Mouse (Mus musculus) forebrain, embryonic 14.5 days (tissue): ENCODE results near the gene Map1s. TPM values are rescaled to one million over a fixed set of nuclear protein-coding genes. Genes with fewer than 3 reads are reported as not detected.
"Not testable (repeated sequence)": the region's sequence is repeated elsewhere in the genome, so short reads cannot be mapped to it uniquely, and the experiment has no call there.

Experiments used
- ATAC-seq: fragments of 200-750 bp; cut with Nextera tagmentation; 2 replicates; pipeline ENCODE4 v1.8.0; 2017; ENCODE audit warnings: mild to moderate bottlenecking, moderate library complexity
- DNase-seq: peaks from one replicate; pipeline ENCODE4 v3.0.0-alpha.2; 2015; ENCODE audit warnings: low spot score
- H3K27ac ChIP-seq: fragments of 300-500 bp; sonication (generic); 2 replicates; pipeline ENCODE4 v1.5.1; 2014; ENCODE audit warnings: low read depth, mild to moderate bottlenecking, control low read depth, low read length, moderate library complexity
- H3K27me3 ChIP-seq: fragments of 300-500 bp; sonication (generic); replicated peaks from 2 replicates; pipeline ENCODE4 v1.6.1; 2014; ENCODE audit warnings: low read length, control low read depth, mixed read lengths; ENCODE audit not compliant: control insufficient read depth, insufficient read depth
- H3K36me3 ChIP-seq: fragments of 300-500 bp; sonication (generic); 2 replicates; pipeline ENCODE4 v1.6.1; 2014; ENCODE audit warnings: low read length, control low read depth; ENCODE audit not compliant: control insufficient read depth, insufficient read depth
- H3K4me1 ChIP-seq: fragments of 300-500 bp; sonication (generic); 2 replicates; pipeline ENCODE4 v1.6.1; 2014; ENCODE audit warnings: antibody characterized with exemption, low read length, control low read depth; ENCODE audit not compliant: control insufficient read depth, insufficient read depth
- H3K4me2 ChIP-seq: fragments of 300-500 bp; sonication (generic); 2 replicates; pipeline ENCODE4 v1.6.1; 2014; ENCODE audit warnings: mild to moderate bottlenecking, control low read depth, low read length
- H3K4me3 ChIP-seq: fragments of 300-500 bp; sonication (generic); 2 replicates; pipeline ENCODE4 v1.5.1; 2014; ENCODE audit warnings: low read depth, low read length, control low read depth
- H3K9ac ChIP-seq: fragments of 300-500 bp; sonication (generic); 2 replicates; pipeline ENCODE4 v1.6.1; 2014; ENCODE audit warnings: mild to moderate bottlenecking, low read length, control low read depth, moderate library complexity
- H3K9me3 ChIP-seq: fragments of 300-500 bp; sonication (generic); replicated peaks from 2 replicates; pipeline ENCODE4 v1.6.1; 2016; ENCODE audit warnings: low read length, control low read depth, mixed read lengths; ENCODE audit not compliant: control insufficient read depth
- WGBS: fragments of 180-500 bp; shearing (Covaris S2); extraction: QIAGEN DNeasy Blood & Tissue Kit; methylation state at CpG from one replicate; pipeline ENCODE4 v1.1.7; 2014; 5-methylcytosine and 5-hydroxymethylcytosine counted together
- polyA plus RNA-seq: library from polyadenylated mRNA; unstranded; fragments of >200 nt; fragmentation: Nextera tagmentation; extraction: Ambion mirVana; gene quantifications from 2 replicates; pipeline ENCODE4 v1.2.1, GENCODE M21; 2014

The Map1s gene
- polyA plus RNA-seq, 1 experiment from 2014 or later, result 33.9 TPM

- peaks cover 35% of the 10 kb centered on the region for H3K36me3 ChIP-seq
Measured at GRCm38 (mm10) chr8:70894771-70895545, 10.8 kb upstream of the Map1s start.

GRCm38 (mm10) chr8:70895571-70896259 lies 10.0 kb upstream of the Map1s start:
- H3K9me3 ChIP-seq, H3K27ac ChIP-seq, ATAC-seq, DNase-seq: not testable (repeated sequence)
- H3K9ac ChIP-seq, result peak overlapping the region; percentile 88; the same call in 1 of the 2 replicates
- H3K36me3 ChIP-seq, result peaks cover 35% of the 10 kb centered on the region
- WGBS, result 83% methylated on average over 23 of the region's 24 CpGs
- H3K4me3 ChIP-seq, result peak overlapping the region; percentile 82; the same call in 1 of the 2 replicates
- peaks cover 31% of the 10 kb centered on the region for H3K27me3 ChIP-seq
- peak overlapping the region; percentile 93 for H3K4me2 ChIP-seq
- peaks cover 10% of the 10 kb centered on the region for H3K4me1 ChIP-seq

More at GRCm38 (mm10) chr8:70894771-70895545, 10.8 kb upstream of the Map1s start:
- peaks cover 35% of the 10 kb centered on the region for H3K27me3 ChIP-seq
- no peak overlapping the region for H3K9ac ChIP-seq
- no peak overlapping the region for H3K4me3 ChIP-seq
- H3K4me1 ChIP-seq, result peaks cover 10% of the 10 kb centered on the region
- H3K4me2 ChIP-seq, result no peak overlapping the region
- no peak overlapping the region for H3K27ac ChIP-seq
- H3K9me3 ChIP-seq, result no peaks in the 10 kb centered on the region
- no peak for DNase-seq
- ATAC-seq, result no peak
- WGBS, result 86% methylated on average over 8 of the region's 8 CpGs

GRCm38 (mm10) chr8:70896316-70897020 lies 9.3 kb upstream of the Map1s start:
- Histone ChIP-seq H3K4me2 (peak overlapping the region; percentile 93), H3K9me3 (no peaks in the 10 kb centered on the region), H3K36me3 (peaks cover 35% of the 10 kb centered on the region), H3K27me3 (peaks cover 23% of the 10 kb centered on the region), H3K4me3 (peak overlapping the region; percentile 82), H3K9ac (peak overlapping the region; percentile 88), H3K27ac (peak overlapping the region; percentile 18; the same call in 1 of the 2 replicates), H3K4me1 (peaks cover 10% of the 10 kb centered on the region)
- DNase-seq (no peak), ATAC-seq (no peak)
- WGBS, result 4% methylated on average over 25 of the region's 25 CpGs

- Histone ChIP-seq H3K9me3 (no peaks in the 10 kb centered on the region), H3K4me2 (peak within 1 kb of the TSS; percentile 93), H3K4me1 (peaks cover 10% of the 10 kb centered on the region), H3K27me3 (peaks cover 16% of the 10 kb centered on the region), H3K4me3 (peak within 1 kb of the TSS; percentile 82), H3K27ac (peak within 1 kb of the TSS; percentile 49), H3K36me3 (peaks cover 35% of the 10 kb centered on the region), H3K9ac (peak within 1 kb of the TSS; percentile 88)
- peak; percentile 100 for DNase-seq
- peak; percentile 98 for ATAC-seq
- under 1% methylated on average over 59 of the region's 60 CpGs for WGBS
Measured at GRCm38 (mm10) chr8:70897021-70897680, 8.6 kb upstream of the Map1s start, which contains the start of gene Rpl18a. Gene Rpl18a (minus strand): TSS chr8:70897412.

GRCm38 (mm10) chr8:70897681-70898413 lies 7.9 kb upstream of the Map1s start:
- peaks cover 8% of the 10 kb centered on the region for H3K4me1 ChIP-seq
- H3K9ac ChIP-seq, result peak overlapping the region; percentile 75
- under 1% methylated on average over 20 of the region's 20 CpGs for WGBS
- H3K4me2 ChIP-seq, result peak overlapping the region; percentile 90
- peaks cover 9% of the 10 kb centered on the region for H3K27me3 ChIP-seq
- peaks cover 34% of the 10 kb centered on the region for H3K36me3 ChIP-seq
- H3K4me3 ChIP-seq, result peak overlapping the region; percentile 82
- ATAC-seq (peak; percentile 56), DNase-seq (peak; percentile 88)
- H3K9me3 ChIP-seq, result no peaks in the 10 kb centered on the region
- peak overlapping the region; percentile 49 for H3K27ac ChIP-seq

- 63% methylated on average over 2 of the region's 2 CpGs for WGBS
- H3K9ac ChIP-seq, result peak overlapping the region; percentile 52; the same call in 1 of the 2 replicates
- 0 out of 2 replicates have a peak overlapping the region, but pooled peaks have one; percentile 33 for H3K27ac ChIP-seq
Measured at GRCm38 (mm10) chr8:70898661-70899198, 7.0 kb upstream of the Map1s start.

GRCm38 (mm10) chr8:70899226-70899625 lies 6.5 kb upstream of the Map1s start:
- DNase-seq, result no peak
- Histone ChIP-seq H3K9me3 (no peaks in the 10 kb centered on the region), H3K4me3 (no peak overlapping the region), H3K36me3 (peaks cover 21% of the 10 kb centered on the region), H3K4me1 (peaks cover 8% of the 10 kb centered on the region), H3K4me2 (no peak overlapping the region), H3K27me3 (no peaks in the 10 kb centered on the region), H3K27ac (no peak overlapping the region), H3K9ac (no peak overlapping the region)
- ATAC-seq, result no peak
- WGBS, result 78% methylated on average over 2 of the region's 2 CpGs

More at GRCm38 (mm10) chr8:70898661-70899198, 7.0 kb upstream of the Map1s start:
- peaks cover 25% of the 10 kb centered on the region for H3K36me3 ChIP-seq
- peaks cover 8% of the 10 kb centered on the region for H3K4me1 ChIP-seq
- no peaks in the 10 kb centered on the region for H3K9me3 ChIP-seq
- ATAC-seq (no peak), DNase-seq (no peak)
- peak overlapping the region; percentile 82; the same call in 1 of the 2 replicates for H3K4me3 ChIP-seq
- peak overlapping the region; percentile 90; the same call in 1 of the 2 replicates for H3K4me2 ChIP-seq
- H3K27me3 ChIP-seq, result peaks cover under 1% of the 10 kb centered on the region; the same call in 1 of the 2 replicates
